Comparison of ENCODE assay signal across 15 mouse cellular contexts in the genomic region with DNA sequence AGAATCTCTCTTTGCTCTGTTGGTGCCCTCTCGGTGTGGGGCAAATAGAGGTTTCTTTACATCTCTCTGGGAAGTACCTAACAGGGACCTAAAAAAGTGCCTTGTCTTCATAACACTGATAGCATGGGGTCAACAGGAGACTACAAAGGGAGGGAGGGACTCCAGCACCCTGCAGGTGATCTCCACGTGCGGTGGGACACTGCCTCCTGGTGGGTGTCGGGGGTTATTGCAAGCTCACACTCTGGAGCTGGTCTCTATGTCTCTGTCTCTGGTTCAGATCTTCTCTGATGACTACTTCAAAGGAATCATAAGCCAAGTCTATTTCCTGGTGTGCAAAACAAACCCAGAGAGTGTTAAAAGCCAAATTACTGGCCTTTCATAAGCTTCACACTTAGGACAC. TPM values are rescaled to one million over a fixed set of nuclear protein-coding genes. Genes with fewer than 3 reads are reported as not detected.
DNase-seq lines count a peak whose midpoint lies in the region; ATAC-seq and TF ChIP-seq lines count a peak whose summit lies in the region.
"Had no signal": no experiment of that assay in that cellular context is flagged by ENCODE, and none has a peak within 500 bp of the region (broad histone marks: within the 10 kb centered on the region; RNA-seq: fewer than 3 reads in every experiment).

No protein-coding gene starts in this region.

- DNase-seq in kidney, adult 2 months: no peak
- peak; percentile 5 for DNase-seq in thymus, adult 2 months
- DNase-seq in thymus, postnatal 14 days: no peak
- DNase-seq in ZHBTc4 (ENCODE audit: low read depth, low spot score): peak; percentile 79
- DNase-seq in stomach, postnatal 0 days (ENCODE audit: low spot score): no peak
- DNase-seq: adrenal gland, postnatal 36 days; heart, postnatal 4 days; kidney, adult 11 months had no signal

- H3K9ac ChIP-seq in kidney, embryonic 14.5 days (ENCODE audit: low read depth, low read length): no peak overlapping the region
- no peak overlapping the region for H3K9ac ChIP-seq in stomach, postnatal 0 days (ENCODE audit: low read length)
- H3K9ac ChIP-seq: embryonic facial prominence, embryonic 13.5 days; lung, embryonic 15.5 days; midbrain, embryonic 12.5 days had no signal

- H3K4me3 ChIP-seq in kidney, adult 2 months (ENCODE audit: insufficient read depth, low read depth, low read length): no peak overlapping the region
- H3K4me3 ChIP-seq in kidney, embryonic 14.5 days (ENCODE audit: low read length): no peak overlapping the region
- no peak overlapping the region for H3K4me3 ChIP-seq in thymus, adult 2 months (ENCODE audit: control insufficient read depth, insufficient read depth, low read length)
- no peak overlapping the region for H3K4me3 ChIP-seq in stomach, postnatal 0 days (ENCODE audit: low read depth, low read length)
- H3K4me3 ChIP-seq: embryonic facial prominence, embryonic 13.5 days; lung, embryonic 15.5 days; midbrain, embryonic 12.5 days had no signal

- H3K27me3 ChIP-seq in kidney, adult 2 months (replicated peaks; ENCODE audit: control insufficient read depth, insufficient read depth, low read length): no peaks in the 10 kb centered on the region
- H3K27me3 ChIP-seq in kidney, embryonic 14.5 days (ENCODE audit: control insufficient read depth, insufficient read depth, low read length): no peaks in the 10 kb centered on the region
- H3K27me3 ChIP-seq in thymus, adult 2 months (ENCODE audit: control insufficient read depth, insufficient read depth, low read length): no peaks in the 10 kb centered on the region
- H3K27me3 ChIP-seq in stomach, postnatal 0 days (ENCODE audit: control insufficient read depth, insufficient read depth, low read length): no peaks in the 10 kb centered on the region
- H3K27me3 ChIP-seq: embryonic facial prominence, embryonic 13.5 days; lung, embryonic 15.5 days; midbrain, embryonic 12.5 days had no signal

- TF ChIP-seq POLR2A in kidney, adult 2 months (IDR thresholded peaks at IDR 0.05; ENCODE audit: low read depth, low read length): no peak
- TF ChIP-seq POLR2A in thymus, adult 2 months (IDR thresholded peaks at IDR 0.05; ENCODE audit: control insufficient read depth, extremely low read depth, insufficient read depth, low read length, poor library complexity): no peak

- ATAC-seq in kidney, embryonic 14.5 days (ENCODE audit: low FRiP score, low TSS enrichment): no peak
- ATAC-seq in stomach, postnatal 0 days (ENCODE audit: low FRiP score, low TSS enrichment): no peak
- no peak for ATAC-seq in frontal cortex, adult (ENCODE audit: low TSS enrichment)
- ATAC-seq: forebrain, embryonic 14.5 days; Patski had no signal

- TF ChIP-seq EP300 in stomach, postnatal 0 days (optimal IDR thresholded peaks at IDR 0.05): no peak

- peak; percentile 18; the same call in 1 of the 2 replicates for TF ChIP-seq CTCF in kidney, adult 2 months (conservative IDR thresholded peaks at IDR 0.05; ENCODE audit: insufficient read depth, insufficient read length, low read depth, low read length)
- TF ChIP-seq CTCF in thymus, adult 2 months (IDR thresholded peaks at IDR 0.05; ENCODE audit: borderline replicate concordance, control insufficient read depth, extremely low read depth, insufficient read depth, low read length, poor library complexity): no peak
- peak; percentile 46 for TF ChIP-seq CTCF in stomach, postnatal 0 days (IDR thresholded peaks at IDR 0.05; ENCODE audit: low read depth)

- H3K4me2 ChIP-seq in kidney, embryonic 14.5 days (replicated peaks; ENCODE audit: low read depth, low read length): no peak overlapping the region
- H3K4me2 ChIP-seq in stomach, postnatal 0 days (replicated peaks; ENCODE audit: low read depth): no peak overlapping the region
- H3K4me2 ChIP-seq: embryonic facial prominence, embryonic 13.5 days; lung, embryonic 15.5 days; midbrain, embryonic 12.5 days had no signal

- no peaks in the 10 kb centered on the region for H3K36me3 ChIP-seq in kidney, adult 2 months (ENCODE audit: control insufficient read depth, insufficient read depth, low read length)
- H3K36me3 ChIP-seq in kidney, embryonic 14.5 days (ENCODE audit: control insufficient read depth, insufficient read depth, low read length): no peaks in the 10 kb centered on the region
- H3K36me3 ChIP-seq in thymus, adult 2 months (ENCODE audit: control insufficient read depth, insufficient read depth, low read length): no peaks in the 10 kb centered on the region
- H3K36me3 ChIP-seq in stomach, postnatal 0 days (ENCODE audit: control insufficient read depth, insufficient read depth, low read length): no peaks in the 10 kb centered on the region
- H3K36me3 ChIP-seq: embryonic facial prominence, embryonic 13.5 days; lung, embryonic 15.5 days; midbrain, embryonic 12.5 days had no signal

- no peak overlapping the region for H3K27ac ChIP-seq in kidney, adult 2 months (ENCODE audit: insufficient read depth, low read depth, low read length)
- no peak overlapping the region for H3K27ac ChIP-seq in kidney, embryonic 14.5 days (ENCODE audit: low read depth, low read length)
- no peak overlapping the region for H3K27ac ChIP-seq in thymus, adult 2 months (ENCODE audit: control insufficient read depth, insufficient read depth, low read length)
- no peak overlapping the region for H3K27ac ChIP-seq in stomach, postnatal 0 days (replicated peaks)
- H3K27ac ChIP-seq: embryonic facial prominence, embryonic 13.5 days; lung, embryonic 15.5 days; midbrain, embryonic 12.5 days had no signal

- no peaks in the 10 kb centered on the region for H3K4me1 ChIP-seq in kidney, adult 2 months (ENCODE audit: control insufficient read depth, insufficient read depth, low read length)
- no peaks in the 10 kb centered on the region for H3K4me1 ChIP-seq in kidney, embryonic 14.5 days (ENCODE audit: control insufficient read depth, insufficient read depth, low read length)
- no peaks in the 10 kb centered on the region for H3K4me1 ChIP-seq in thymus, adult 2 months (replicated peaks; ENCODE audit: control insufficient read depth, insufficient read depth, low read length)
- no peaks in the 10 kb centered on the region for H3K4me1 ChIP-seq in stomach, postnatal 0 days (replicated peaks; ENCODE audit: control insufficient read depth, insufficient read depth)
- H3K4me1 ChIP-seq: embryonic facial prominence, embryonic 13.5 days; lung, embryonic 15.5 days had no signal

- WGBS in kidney, adult 2 months: 50% methylated on average over 4 of the region's 4 CpGs
- 47% methylated on average over 4 of the region's 4 CpGs for WGBS in kidney, embryonic 14.5 days
- 54% methylated on average over 4 of the region's 4 CpGs for WGBS in thymus, adult 2 months
- 47% methylated on average over 4 of the region's 4 CpGs for WGBS in stomach, postnatal 0 days

- H3K9me3 ChIP-seq in kidney, embryonic 14.5 days (ENCODE audit: control insufficient read depth, low read length): no peaks in the 10 kb centered on the region
- no peaks in the 10 kb centered on the region for H3K9me3 ChIP-seq in stomach, postnatal 0 days (ENCODE audit: control insufficient read depth, low read length)
- H3K9me3 ChIP-seq: embryonic facial prominence, embryonic 13.5 days; lung, embryonic 15.5 days; midbrain, embryonic 12.5 days had no signal

RNA-seq across cellular contexts. Expression of gene Tmem132b, which starts 47.6 kb away (rescaled TPM):
- 0.01 TPM in 1 of 2 replicates, not detected in the other for polyA plus RNA-seq in kidney, adult 2 months (2012; rRNA removed)
- polyA plus RNA-seq in kidney, embryonic 14.5 days (2014; fragmentation: Nextera tagmentation; extraction: Ambion mirVana): 0.24 and 0.46 TPM in 2 replicates
- 0.09 and 0.15 TPM in 2 replicates for polyA plus RNA-seq in thymus, adult 2 months (2012; rRNA removed)
- 0.21 and 0.30 TPM in 2 replicates for polyA plus RNA-seq in stomach, postnatal 0 days (2015; fragmentation: Nextera tagmentation; extraction: Ambion mirVana)
- polyA plus RNA-seq: Patski had no signal

Comparison
In these comparisons a context has a peak if more than half of its experiments do, and no peak if none do; other contexts are left out.
1. DNase-seq: peak in thymus, adult 2 months (single experiment) and ZHBTc4 (single experiment); none in kidney, adult 2 months (single experiment), thymus, postnatal 14 days (single experiment) and stomach, postnatal 0 days (single experiment).